Mouse (Mus musculus) brain, embryonic 14.5 days (tissue): ENCODE results near the gene Mb.

Source experiments
- CTCF ChIP-seq: fragments of 200-500 bp; IDR thresholded peaks from 2 replicates; pipeline ENCODE4 v1.5.1; 2012; ENCODE audit warnings: inconsistent platforms, mild to moderate bottlenecking, moderate library complexity, borderline replicate concordance; ENCODE audit not compliant: insufficient read depth, insufficient read length; ENCODE audit errors: extremely low read depth
- POLR2A ChIP-seq: fragments of 200-500 bp; IDR thresholded peaks from 2 replicates; pipeline ENCODE4 v1.6.1; 2012; ENCODE audit warnings: mild to moderate bottlenecking, inconsistent platforms, borderline replicate concordance; ENCODE audit not compliant: poor library complexity, insufficient read depth, insufficient read length, severe bottlenecking; ENCODE audit errors: extremely low read depth

GRCm38 (mm10) chr15:77035643-77036042, 14.8 kb downstream of the Mb start:
- no peak for TF ChIP-seq CTCF
- no peak for TF ChIP-seq POLR2A
